Mouse (Mus musculus) heart, embryonic 15.5 days (tissue): ENCODE measurements around the gene Islr. TPM values are rescaled to one million over a fixed set of nuclear protein-coding genes. Genes with fewer than 3 reads are reported as not detected.

Source experiments
- ATAC-seq: fragments of 200-750 bp; cut with Nextera tagmentation; replicated peaks from 2 replicates; pipeline ENCODE4 v1.8.0; 2017; ENCODE audit warnings: low read depth, moderate TSS enrichment; ENCODE audit not compliant: insufficient number of reproducible peaks, insufficient read depth, low FRiP score
- H3K27ac ChIP-seq: fragments of 300-500 bp; sonication (generic); 2 replicates; pipeline ENCODE4 v1.5.1; 2015; ENCODE audit warnings: mild to moderate bottlenecking, inconsistent platforms
- H3K27me3 ChIP-seq: fragments of 300-500 bp; sonication (generic); 2 replicates; pipeline ENCODE4 v1.6.1; 2015; ENCODE audit warnings: inconsistent platforms
- H3K36me3 ChIP-seq: fragments of 300-500 bp; sonication (generic); 2 replicates; pipeline ENCODE4 v1.6.1; 2015; ENCODE audit warnings: mild to moderate bottlenecking, inconsistent platforms
- H3K4me1 ChIP-seq: fragments of 300-500 bp; sonication (generic); replicated peaks from 2 replicates; pipeline ENCODE4 v1.6.1; 2015; ENCODE audit warnings: inconsistent platforms
- H3K4me2 ChIP-seq: fragments of 300-500 bp; sonication (generic); 2 replicates; pipeline ENCODE4 v1.6.1; 2015; ENCODE audit warnings: inconsistent platforms, mild to moderate bottlenecking, moderate library complexity
- H3K4me3 ChIP-seq: fragments of 300-500 bp; sonication (generic); 2 replicates; pipeline ENCODE4 v1.5.1; 2015; ENCODE audit warnings: mild to moderate bottlenecking, inconsistent platforms
- H3K9ac ChIP-seq: fragments of 300-500 bp; sonication (generic); 2 replicates; pipeline ENCODE4 v1.6.1; 2015; ENCODE audit warnings: mild to moderate bottlenecking, inconsistent platforms
- H3K9me3 ChIP-seq: fragments of 300-500 bp; sonication (generic); replicated peaks from 2 replicates; pipeline ENCODE4 v1.6.1; 2016; ENCODE audit warnings: inconsistent platforms
- WGBS: fragments of 180-500 bp; shearing (Covaris S2); methylation state at CpG from one replicate; pipeline ENCODE4 v1.1.7; 2015; ENCODE audit warnings: mixed read lengths; 5-methylcytosine and 5-hydroxymethylcytosine counted together
- polyA plus RNA-seq: library from polyadenylated mRNA; unstranded; fragments of >200 nt; fragmentation: Nextera tagmentation; extraction: Ambion mirVana; gene quantifications from 2 replicates; pipeline ENCODE4 v1.2.1, GENCODE M21; 2015

The Islr gene
- polyA plus RNA-seq, 1 experiment from 2014 or later, result 28.4 TPM

DNA sequence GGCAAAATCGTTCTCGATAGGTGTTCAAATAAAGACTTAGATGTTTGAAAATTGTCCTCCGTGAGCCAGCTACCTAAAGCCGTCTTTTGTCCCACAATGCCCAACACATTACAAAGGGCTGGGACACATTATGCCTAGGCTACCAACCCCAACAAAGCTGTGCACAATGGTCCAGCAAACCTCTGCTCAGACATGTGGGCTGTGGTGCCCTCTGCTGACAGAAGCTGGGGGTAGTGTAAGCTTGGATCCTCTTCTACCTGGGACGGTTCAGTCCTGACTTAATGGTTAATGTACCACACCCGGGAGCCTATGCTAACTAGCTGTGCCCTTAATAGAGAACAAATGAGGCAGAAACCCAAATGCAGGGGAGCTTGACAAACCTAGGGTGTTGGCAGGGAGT lies 12.3 kb upstream of the Islr start:
- H3K27ac ChIP-seq, result no peak overlapping the region
- H3K4me1 ChIP-seq, result peaks cover 27% of the 10 kb centered on the region
- H3K9me3 ChIP-seq, result no peaks in the 10 kb centered on the region
- 55% methylated on average over 6 of the region's 6 CpGs for WGBS
- H3K36me3 ChIP-seq, result peaks cover 13% of the 10 kb centered on the region
- H3K4me3 ChIP-seq, result no peak overlapping the region
- no peaks in the 10 kb centered on the region for H3K27me3 ChIP-seq
- ATAC-seq, result no peak
- H3K4me2 ChIP-seq, result no peak overlapping the region
- no peak overlapping the region for H3K9ac ChIP-seq

DNA sequence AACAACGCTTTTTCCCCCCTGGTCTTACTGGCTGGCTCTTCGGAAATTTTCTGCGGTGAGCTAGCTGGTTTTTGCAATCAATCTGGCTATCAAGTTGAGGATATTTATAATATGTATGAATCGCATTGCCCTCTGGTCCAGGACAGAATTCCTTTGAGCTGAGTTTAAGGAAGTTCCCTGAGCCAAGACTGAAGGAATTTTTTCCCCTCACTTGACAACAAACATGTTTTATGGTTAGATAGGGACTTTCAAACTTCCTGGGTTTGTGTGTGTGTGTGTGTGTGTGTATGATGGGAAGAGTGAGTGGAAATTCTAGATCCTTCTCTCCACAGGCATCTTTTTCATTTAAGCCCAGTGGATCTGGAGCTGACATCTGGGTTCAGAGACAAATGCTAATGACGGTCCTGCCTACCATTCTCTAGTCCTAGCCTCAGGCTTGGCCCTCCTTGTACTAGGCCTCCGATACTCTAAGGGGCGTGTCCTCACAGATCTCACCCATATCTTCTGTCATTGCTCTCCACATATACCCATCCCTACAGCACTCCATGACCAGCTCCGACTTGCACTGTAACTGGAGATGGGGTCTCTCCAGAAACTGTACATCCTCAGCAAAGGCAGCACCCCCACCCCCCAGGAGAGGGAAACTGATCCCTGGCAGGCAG lies 10.5 kb upstream of the Islr start:
- WGBS, result 47% methylated on average over 8 of the region's 8 CpGs
- Histone ChIP-seq H3K36me3 (0 out of 2 replicates have a peak, but pooled peaks cover 2% of the 10 kb centered on the region), H3K27ac (peak overlapping the region; percentile 53), H3K9ac (no peak overlapping the region), H3K4me3 (no peak overlapping the region), H3K4me1 (peaks cover 40% of the 10 kb centered on the region), H3K9me3 (no peaks in the 10 kb centered on the region), H3K4me2 (no peak overlapping the region), H3K27me3 (no peaks in the 10 kb centered on the region)
- 0 out of 2 replicates have a peak, but pooled peaks have one; percentile 37 for ATAC-seq

DNA sequence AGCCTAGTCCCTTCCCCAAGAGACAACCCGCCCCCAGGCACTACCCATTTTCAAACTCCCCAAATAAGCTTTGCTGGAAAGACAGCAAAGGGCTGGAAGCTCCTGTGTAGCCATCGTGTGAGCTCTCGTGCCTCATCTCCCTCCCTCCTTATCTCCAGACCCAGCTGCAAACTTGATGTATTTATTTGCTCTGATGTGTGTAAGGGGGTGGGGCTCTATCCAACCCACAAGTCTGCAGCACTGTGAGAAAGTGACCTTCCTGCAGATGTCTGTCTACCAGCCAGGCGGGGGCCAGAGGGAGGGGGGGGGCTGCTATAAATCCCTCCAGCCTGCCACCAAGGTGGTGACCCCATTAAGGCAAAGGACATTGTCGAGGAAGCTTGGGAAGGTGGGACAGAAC lies 9.8 kb upstream of the Islr start:
- Histone ChIP-seq H3K4me2 (0 out of 2 replicates have a peak overlapping the region, but pooled peaks have one; percentile 6), H3K4me1 (peaks cover 40% of the 10 kb centered on the region), H3K27me3 (no peaks in the 10 kb centered on the region), H3K36me3 (no peaks in the 10 kb centered on the region), H3K4me3 (no peak overlapping the region), H3K27ac (peak overlapping the region; percentile 38), H3K9ac (no peak overlapping the region), H3K9me3 (no peaks in the 10 kb centered on the region)
- peak; percentile 45; the same call in 1 of the 2 replicates for ATAC-seq
- WGBS, result 14% methylated on average over 5 of the region's 5 CpGs

DNA sequence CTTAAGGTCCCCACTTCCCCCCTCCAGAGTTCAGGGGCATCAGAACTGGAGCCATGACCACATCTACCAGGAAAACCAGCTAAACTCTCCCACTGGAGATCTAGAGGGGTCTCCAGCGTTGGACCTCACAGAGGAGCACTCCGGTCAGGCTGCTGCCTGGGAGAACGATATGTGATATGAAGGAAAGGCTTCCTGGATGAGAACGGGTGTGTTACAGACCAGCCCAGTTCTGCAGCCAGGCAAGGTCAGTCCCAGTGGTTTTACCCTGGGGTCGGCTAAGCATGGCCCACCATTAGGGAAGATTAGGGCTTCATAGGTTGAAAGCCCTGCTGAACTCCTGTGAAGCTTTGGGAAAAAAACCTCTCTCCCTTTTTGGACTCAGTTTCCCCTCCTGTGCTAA lies 9.3 kb upstream of the Islr start:
- 58% methylated on average over 5 of the region's 5 CpGs for WGBS
- no peak for ATAC-seq
- H3K4me2 ChIP-seq, result no peak overlapping the region
- no peaks in the 10 kb centered on the region for H3K36me3 ChIP-seq
- peaks cover 40% of the 10 kb centered on the region for H3K4me1 ChIP-seq
- no peaks in the 10 kb centered on the region for H3K27me3 ChIP-seq
- H3K9ac ChIP-seq, result no peak overlapping the region
- no peak overlapping the region; the same call in 1 of the 2 replicates for H3K27ac ChIP-seq
- no peak overlapping the region for H3K4me3 ChIP-seq
- H3K9me3 ChIP-seq, result no peaks in the 10 kb centered on the region

DNA sequence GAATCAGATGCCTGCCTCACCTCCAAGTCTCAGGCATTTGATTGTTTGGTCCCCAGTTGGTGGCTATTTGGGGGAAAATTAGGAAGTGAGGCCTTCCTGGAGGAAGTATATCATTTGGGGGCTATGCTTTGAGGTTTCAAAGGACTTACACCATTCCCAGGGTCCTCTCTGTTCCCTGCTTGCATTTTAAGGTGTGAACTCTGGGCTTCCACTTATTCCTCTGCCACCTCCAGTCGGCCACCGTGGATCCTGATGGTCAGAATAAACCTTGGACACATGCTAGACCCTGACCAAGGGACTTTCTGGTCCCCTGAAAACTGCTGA lies 6.2 kb upstream of the Islr start:
- Histone ChIP-seq H3K4me1 (peaks cover 39% of the 10 kb centered on the region), H3K27me3 (no peaks in the 10 kb centered on the region), H3K4me2 (no peak overlapping the region), H3K27ac (no peak overlapping the region), H3K9ac (no peak overlapping the region), H3K4me3 (no peak overlapping the region), H3K36me3 (no peaks in the 10 kb centered on the region), H3K9me3 (no peaks in the 10 kb centered on the region)
- 28% methylated on average over 2 of the region's 2 CpGs for WGBS
- ATAC-seq, result no peak

DNA sequence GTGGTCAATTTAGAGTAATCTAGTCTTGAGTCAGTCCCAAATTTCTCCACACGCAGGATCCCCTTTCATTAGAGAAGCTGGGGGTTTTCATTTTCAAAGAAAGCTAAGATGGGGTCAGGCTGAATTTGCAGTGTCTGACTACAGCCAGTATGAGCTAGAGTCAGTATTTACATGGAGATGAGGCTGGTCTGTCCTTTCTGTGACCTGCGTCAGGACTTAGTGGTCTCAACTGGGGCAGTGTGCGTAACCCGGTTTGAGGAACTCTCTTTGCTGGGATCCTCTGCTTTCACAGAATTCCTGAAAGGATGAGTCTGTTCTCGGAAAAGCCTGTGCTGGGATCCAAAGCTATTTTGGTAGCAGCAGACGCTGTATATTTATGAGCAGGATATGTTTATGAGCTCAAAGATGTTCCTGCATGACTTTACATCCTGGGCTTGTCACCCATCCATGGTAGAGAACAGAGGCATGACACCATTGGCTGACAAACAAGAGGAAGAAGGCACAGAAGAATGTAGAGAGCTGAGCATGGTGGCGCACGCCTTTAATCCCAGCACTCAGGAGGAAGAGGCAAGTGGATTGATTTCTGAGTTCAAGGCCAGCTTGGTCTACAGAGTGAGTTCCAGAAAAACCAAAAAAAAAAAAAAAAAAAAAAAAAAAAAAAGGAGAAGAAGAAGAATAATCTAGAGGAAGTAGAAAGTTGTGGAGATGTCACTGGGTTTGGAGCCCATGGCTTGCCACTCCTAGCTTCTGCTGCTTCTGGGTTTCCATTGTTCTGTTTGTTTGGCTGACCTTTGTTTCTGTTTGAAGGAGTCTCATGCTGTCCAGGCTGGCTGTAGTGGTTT lies 5.6 kb upstream of the Islr start:
- Histone ChIP-seq H3K4me3 (no peak overlapping the region), H3K27ac (no peak overlapping the region), H3K4me2 (no peak overlapping the region), H3K36me3 (no peaks in the 10 kb centered on the region), H3K9ac (no peak overlapping the region), H3K27me3 (no peaks in the 10 kb centered on the region; the same call in 1 of the 2 replicates), H3K4me1 (peaks cover 38% of the 10 kb centered on the region), H3K9me3 (no peaks in the 10 kb centered on the region)
- no peak for ATAC-seq
- 80% methylated on average over 8 of the region's 8 CpGs for WGBS

DNA sequence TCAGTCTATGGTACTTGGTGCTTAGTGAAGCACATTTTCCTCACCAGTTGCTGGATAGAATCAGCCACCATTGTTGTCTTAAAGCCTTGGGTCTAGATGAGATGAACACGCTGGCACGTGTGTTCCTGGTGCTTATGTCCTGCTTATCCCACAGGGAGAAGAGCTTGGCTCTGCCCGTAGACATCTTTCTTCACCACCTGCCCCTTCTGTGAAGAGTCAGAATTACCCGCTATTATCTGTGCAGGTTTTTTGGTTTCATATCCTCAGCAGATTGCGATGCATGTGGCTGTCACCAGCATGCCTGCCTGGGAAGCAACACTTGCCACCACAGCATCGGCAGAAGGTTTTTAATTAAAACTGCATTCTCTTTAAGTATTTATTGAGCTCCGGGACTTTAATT lies 1.9 kb upstream of the Islr start:
- no peak for ATAC-seq
- H3K36me3 ChIP-seq, result no peaks in the 10 kb centered on the region
- WGBS, result 81% methylated on average over 7 of the region's 7 CpGs
- no peak overlapping the region for H3K4me3 ChIP-seq
- no peak overlapping the region for H3K9ac ChIP-seq
- H3K27me3 ChIP-seq, result peaks cover 31% of the 10 kb centered on the region
- no peaks in the 10 kb centered on the region for H3K9me3 ChIP-seq
- H3K27ac ChIP-seq, result no peak overlapping the region
- peaks cover 38% of the 10 kb centered on the region for H3K4me1 ChIP-seq
- no peak overlapping the region for H3K4me2 ChIP-seq

DNA sequence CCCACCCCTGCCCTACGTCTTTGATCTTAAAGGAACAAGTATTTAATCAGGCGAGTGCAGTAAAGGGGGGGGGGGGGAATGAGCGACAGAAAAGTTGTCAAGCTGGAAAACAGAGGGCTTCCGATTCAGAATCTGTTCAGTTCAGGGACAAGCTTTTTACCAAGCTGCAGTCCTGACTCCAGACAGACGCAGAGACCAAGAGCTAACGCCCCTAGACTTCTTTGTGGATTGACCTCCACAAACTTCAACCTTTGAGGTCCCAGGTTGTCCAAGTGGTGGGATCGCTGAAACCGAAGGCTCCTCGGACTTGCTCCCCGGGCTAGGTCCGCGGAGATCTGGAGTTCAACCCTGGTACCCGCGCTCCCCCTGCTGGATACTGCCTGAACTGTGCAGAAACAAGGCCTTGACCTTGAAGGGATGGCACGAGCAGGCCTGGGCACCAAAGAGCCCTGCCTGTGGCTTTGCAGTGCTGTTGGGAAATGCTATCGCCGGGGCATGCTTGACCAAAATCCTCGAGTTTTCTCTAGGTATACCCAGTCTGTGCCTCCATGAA lies 418 bp upstream of the Islr start:
- Histone ChIP-seq H3K4me1 (peaks cover 31% of the 10 kb centered on the region), H3K9me3 (no peaks in the 10 kb centered on the region), H3K36me3 (no peaks in the 10 kb centered on the region), H3K27ac (no peak overlapping the region), H3K4me2 (peak overlapping the region; percentile 76), H3K27me3 (peaks cover 46% of the 10 kb centered on the region), H3K9ac (0 out of 2 replicates have a peak overlapping the region, but pooled peaks have one; percentile 33), H3K4me3 (peak overlapping the region; percentile 54)
- WGBS, result 1% methylated on average over 18 of the region's 18 CpGs
- peak; percentile 70 for ATAC-seq

DNA sequence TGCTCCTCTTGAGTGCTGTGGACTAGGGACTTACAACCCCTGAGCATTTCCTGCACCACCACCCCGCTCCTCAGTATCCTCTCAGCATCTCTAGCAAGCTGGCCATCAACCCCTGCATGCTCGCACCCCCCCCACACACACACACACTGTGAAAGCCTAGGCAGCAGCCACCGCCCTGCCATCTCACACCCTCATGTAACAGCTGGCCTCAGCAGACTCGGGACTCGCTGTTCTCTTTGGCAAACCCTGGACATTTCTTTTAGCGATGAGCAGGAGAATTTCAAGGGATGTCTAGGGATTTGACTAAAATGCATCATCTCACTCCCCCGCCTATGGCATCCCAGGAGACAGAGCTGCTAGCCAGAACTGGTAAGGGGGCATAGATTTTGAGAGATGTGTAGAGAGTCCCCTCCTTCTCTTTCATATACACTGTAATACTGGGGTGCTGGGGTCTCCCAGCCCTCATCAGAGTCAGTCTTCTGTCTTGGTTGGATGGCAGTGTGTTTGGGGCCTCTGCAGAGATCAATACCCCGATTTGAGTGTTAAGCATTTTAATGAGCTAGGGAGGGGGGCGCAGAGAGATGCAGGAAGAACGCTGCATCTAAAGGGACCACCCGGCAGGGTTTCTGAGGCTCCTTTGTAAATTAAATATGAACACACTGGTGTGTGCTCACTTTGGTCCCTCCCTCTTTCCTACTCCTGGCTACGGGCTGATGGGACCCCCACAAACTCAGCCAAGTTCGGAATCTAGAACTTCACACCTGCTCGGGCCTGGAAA lies 1.2 kb downstream of the Islr start:
- no peak overlapping the region for H3K27ac ChIP-seq
- H3K27me3 ChIP-seq, result peaks cover 63% of the 10 kb centered on the region
- H3K36me3 ChIP-seq, result no peaks in the 10 kb centered on the region
- no peak overlapping the region for H3K4me2 ChIP-seq
- no peak for ATAC-seq
- H3K9ac ChIP-seq, result no peak overlapping the region
- 6% methylated on average over 14 of the region's 14 CpGs for WGBS
- no peak overlapping the region for H3K4me3 ChIP-seq
- H3K4me1 ChIP-seq, result peaks cover 46% of the 10 kb centered on the region
- no peaks in the 10 kb centered on the region for H3K9me3 ChIP-seq

DNA sequence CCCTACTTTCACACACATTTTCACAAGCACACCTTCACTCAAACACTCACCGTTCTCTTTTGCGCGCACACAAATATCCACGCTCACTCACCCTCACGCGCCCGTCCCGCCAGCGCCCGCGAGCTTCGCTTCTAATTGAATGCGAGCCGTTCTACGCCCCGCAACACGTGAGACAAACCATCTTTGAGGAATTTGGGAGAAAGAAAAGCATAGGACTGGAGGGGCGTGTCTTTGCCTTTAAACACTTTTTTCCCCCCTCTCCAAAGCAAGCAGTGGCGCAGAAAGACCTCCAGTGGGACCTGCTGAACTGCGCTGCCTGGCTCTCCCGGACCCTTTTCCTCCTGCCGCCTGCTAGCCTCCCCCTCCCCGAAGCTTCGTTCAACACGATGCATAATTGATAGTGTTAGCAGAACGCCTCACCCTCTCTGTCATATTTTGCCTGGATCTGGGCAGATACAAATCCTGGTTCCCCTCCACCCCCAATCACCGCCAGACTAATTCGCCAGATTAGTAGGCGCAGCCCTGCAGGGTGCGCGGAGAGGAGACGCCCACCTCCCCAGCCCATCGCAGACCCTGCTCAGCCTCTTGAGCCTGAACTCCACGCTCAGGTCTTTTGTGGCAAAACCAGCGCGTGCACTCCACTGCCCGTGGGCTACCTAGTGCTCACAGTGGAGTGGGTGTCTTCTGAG lies 2.1 kb downstream of the Islr start:
- 2% methylated on average over 37 of the region's 37 CpGs for WGBS
- peak overlapping the region; percentile 13; the same call in 1 of the 2 replicates for H3K4me3 ChIP-seq

More for the DNA sequence above, 2.1 kb downstream of the Islr start:
- H3K27me3 ChIP-seq, result peaks cover 71% of the 10 kb centered on the region
- H3K4me2 ChIP-seq, result peak overlapping the region; percentile 28; the same call in 1 of the 2 replicates
- H3K4me1 ChIP-seq, result peaks cover 54% of the 10 kb centered on the region
- no peak for ATAC-seq
- H3K27ac ChIP-seq, result no peak overlapping the region
- H3K9me3 ChIP-seq, result no peaks in the 10 kb centered on the region
- no peak overlapping the region for H3K9ac ChIP-seq
- H3K36me3 ChIP-seq, result no peaks in the 10 kb centered on the region
